Mouse (Mus musculus): ENCODE results near the gene Nodal.

DNA sequence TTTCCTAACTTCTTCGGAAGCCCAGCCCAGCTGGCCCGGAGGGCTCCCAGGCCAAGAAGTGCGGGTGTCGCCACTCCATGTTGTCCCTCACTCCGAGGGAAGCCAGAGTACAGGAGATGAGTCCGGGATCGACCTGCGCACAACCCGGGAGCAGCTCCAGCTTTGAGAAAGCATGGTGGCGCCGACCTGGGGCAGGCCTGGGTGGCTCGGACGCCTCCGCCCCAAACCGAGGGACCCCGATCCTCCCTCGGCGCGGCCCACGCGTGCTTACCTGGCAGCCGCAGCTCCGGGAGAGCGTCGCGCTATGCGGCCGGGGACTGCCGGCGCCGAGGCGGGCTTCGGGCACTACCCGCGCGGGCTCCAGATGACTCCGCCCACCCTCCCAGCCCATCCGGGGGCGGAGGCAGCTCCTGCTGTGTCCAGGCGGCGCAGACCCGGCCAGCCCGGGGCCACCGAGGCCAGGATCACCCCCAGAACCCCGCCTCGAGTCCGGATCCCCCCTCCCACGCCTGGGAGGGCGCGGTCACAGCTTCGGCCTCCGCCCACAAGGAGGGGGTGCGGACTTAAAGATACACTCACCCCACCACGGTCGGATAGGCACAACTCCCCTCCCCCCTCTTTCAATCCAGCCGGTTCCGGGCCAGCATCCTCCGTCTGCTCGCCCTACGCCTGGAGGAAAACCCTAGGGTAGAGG, 34.6 kb upstream of the Nodal start, which contains the start of gene Pald1:
- TF ChIP-seq CTCF (IDR thresholded peaks at IDR 0.05; ENCODE audit: low read depth, low read length) (no peak), POLR2A (IDR thresholded peaks at IDR 0.05; ENCODE audit: insufficient read depth, low read length) (peak; percentile 23), EP300 (IDR thresholded peaks at IDR 0.05; ENCODE audit: insufficient read depth, low read depth, low read length) (peak; percentile 67; the same call in 1 of the 2 replicates)

Data from ES-Bruce4 (cell line).